Mouse (Mus musculus): ENCODE measurements around the gene Cyb5d1. TPM values are rescaled to one million over a fixed set of nuclear protein-coding genes. Genes with fewer than 3 reads are reported as not detected.

Cyb5d1 gene
- polyA plus RNA-seq, 1 experiment from 2014 or later = 44.3 TPM

DNA sequence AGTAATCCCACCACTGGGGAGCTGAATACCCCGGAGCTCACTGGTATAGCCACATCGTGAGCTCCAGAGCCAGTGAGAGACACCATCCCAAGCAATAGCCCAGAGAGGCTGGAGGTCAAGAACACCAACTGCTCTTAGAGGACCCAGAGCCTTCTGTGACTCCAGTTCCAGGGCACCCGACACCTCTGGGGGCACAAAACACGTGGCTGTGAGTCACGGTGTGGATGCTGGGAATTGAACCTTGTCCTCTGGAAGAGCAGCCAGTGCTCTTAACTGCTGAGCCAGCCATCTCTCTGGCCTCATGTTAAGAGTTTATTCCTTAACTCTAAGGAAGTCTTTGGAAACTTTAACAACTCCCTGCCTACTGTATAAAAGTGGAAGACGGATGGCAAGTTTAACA lies 10.5 kb downstream of the Cyb5d1 start:
- H3K9ac ChIP-seq (replicated peaks) = no peak overlapping the region

DNA sequence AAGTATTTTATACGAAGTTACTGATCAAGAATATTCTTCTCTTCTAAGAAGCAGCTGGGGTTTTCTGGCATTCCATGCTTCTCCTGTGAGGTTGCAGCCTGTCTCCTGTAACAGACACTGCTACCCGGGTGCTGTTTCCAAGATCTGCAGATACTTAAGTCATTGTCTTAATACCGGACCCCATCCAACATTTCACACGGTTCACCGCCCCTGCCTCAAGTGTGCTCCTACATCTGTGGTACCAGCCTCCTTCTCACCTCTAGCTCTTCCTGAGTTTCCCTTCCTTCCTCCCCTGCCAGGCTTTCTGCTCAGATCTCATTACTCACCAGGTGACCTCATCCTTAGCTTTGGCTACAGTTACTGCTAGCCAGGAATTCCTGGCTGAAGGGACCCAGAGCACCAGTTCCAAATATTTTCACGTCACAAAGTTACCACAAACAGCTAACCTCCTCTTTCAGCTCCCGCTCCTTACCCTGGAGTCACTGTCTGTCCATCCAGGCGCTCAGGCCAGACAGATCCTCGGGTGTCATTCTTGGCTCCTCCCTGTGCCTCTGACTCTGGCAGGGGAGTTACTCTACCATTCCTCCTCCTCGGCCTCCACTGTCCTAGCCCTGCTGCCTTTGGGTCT lies 12.8 kb downstream of the Cyb5d1 start:
- no peak overlapping the region for H3K9ac ChIP-seq (replicated peaks)
- H3K4me1 ChIP-seq = peaks cover 6% of the 10 kb centered on the region; the same call in 1 of the 2 replicates
- no peaks in the 10 kb centered on the region for H3K36me3 ChIP-seq
- H3K27ac ChIP-seq (replicated peaks) = peak overlapping the region; percentile 6; the same call in 1 of the 2 replicates
- no peak overlapping the region for H3K4me2 ChIP-seq (replicated peaks)
- H3K9me3 ChIP-seq = no peaks in the 10 kb centered on the region
- H3K27me3 ChIP-seq = no peaks in the 10 kb centered on the region
- no peak for ATAC-seq (replicated peaks)
- no peak overlapping the region for H3K4me3 ChIP-seq
- WGBS = 63% methylated on average over 10 of the region's 10 CpGs

More for the DNA sequence above, 10.5 kb downstream of the Cyb5d1 start:
- Histone ChIP-seq H3K36me3 (no peaks in the 10 kb centered on the region), H3K27me3 (no peaks in the 10 kb centered on the region), H3K4me3 (no peak overlapping the region), H3K4me1 (peaks cover 12% of the 10 kb centered on the region), H3K9me3 (no peaks in the 10 kb centered on the region), H3K27ac (replicated peaks) (no peak overlapping the region), H3K4me2 (replicated peaks) (no peak overlapping the region)
- WGBS = 84% methylated on average over 6 of the region's 6 CpGs
- no peak for ATAC-seq (replicated peaks)

- H3K9ac ChIP-seq (replicated peaks) = no peak overlapping the region
- H3K27ac ChIP-seq (replicated peaks) = no peak overlapping the region
- no peak overlapping the region for H3K4me2 ChIP-seq (replicated peaks)
- no peaks in the 10 kb centered on the region for H3K36me3 ChIP-seq
- no peak overlapping the region for H3K4me3 ChIP-seq
- WGBS = 79% methylated on average over 6 of the region's 6 CpGs
- H3K9me3 ChIP-seq = no peaks in the 10 kb centered on the region
- no peak for ATAC-seq (replicated peaks)
- peaks cover 6% of the 10 kb centered on the region; the same call in 1 of the 2 replicates for H3K4me1 ChIP-seq
- no peaks in the 10 kb centered on the region for H3K27me3 ChIP-seq
Measured at GRCm38 (mm10) chr11:69381356-69381755, 14.1 kb downstream of the Cyb5d1 start.

DNA sequence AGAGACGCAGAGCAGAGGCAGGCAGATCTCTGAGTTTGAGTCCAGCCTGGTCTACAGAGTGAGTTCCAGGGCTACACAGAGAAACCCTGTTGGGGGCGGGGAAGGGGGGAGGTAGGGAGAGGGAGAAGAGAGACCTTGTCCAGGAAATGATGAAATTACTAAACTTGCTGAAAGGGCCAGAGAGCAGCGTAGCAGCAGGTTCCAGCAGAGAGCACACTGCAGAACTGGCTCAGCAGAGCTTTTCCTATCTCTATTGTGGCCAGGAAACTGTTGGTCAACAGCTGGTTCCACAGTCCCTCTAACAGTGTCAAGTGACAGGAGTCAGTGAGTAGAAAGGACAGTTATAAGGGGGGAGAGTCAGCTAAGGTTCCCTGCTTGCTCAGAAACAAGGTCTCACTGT lies 15.8 kb downstream of the Cyb5d1 start:
- Histone ChIP-seq H3K9ac (replicated peaks) (no peak overlapping the region), H3K27ac (replicated peaks) (no peak overlapping the region), H3K9me3 (no peaks in the 10 kb centered on the region), H3K36me3 (no peaks in the 10 kb centered on the region), H3K4me3 (no peak overlapping the region), H3K4me1 (peaks cover 6% of the 10 kb centered on the region; the same call in 1 of the 2 replicates), H3K27me3 (no peaks in the 10 kb centered on the region), H3K4me2 (replicated peaks) (no peak overlapping the region)
- no peak for ATAC-seq (replicated peaks)
- 81% methylated on average over 3 of the region's 3 CpGs for WGBS

DNA sequence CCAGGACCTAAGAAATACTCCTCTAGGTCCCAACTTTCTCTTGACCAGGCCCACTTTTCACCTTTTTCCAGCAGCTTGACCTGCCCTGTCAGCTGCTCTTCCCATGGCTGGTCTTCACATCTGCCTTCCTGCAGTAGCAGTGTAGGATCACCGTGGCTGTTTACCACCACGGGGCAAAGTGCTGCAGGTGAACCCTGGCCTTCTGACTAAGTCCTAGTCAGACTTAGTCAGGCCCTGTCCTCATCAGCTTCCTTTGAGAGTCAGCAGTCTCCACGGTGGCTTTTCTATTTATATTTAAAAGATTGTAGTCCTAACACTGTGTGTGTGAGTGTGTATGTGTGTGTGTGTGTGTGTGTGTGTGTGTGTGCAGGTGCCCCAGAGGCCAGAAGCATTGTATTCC lies 17.7 kb downstream of the Cyb5d1 start:
- no peak overlapping the region for H3K4me2 ChIP-seq (replicated peaks)
- H3K9ac ChIP-seq (replicated peaks) = no peak overlapping the region
- H3K4me1 ChIP-seq = peaks cover 9% of the 10 kb centered on the region; the same call in 1 of the 2 replicates
- no peak overlapping the region for H3K27ac ChIP-seq (replicated peaks)
- H3K9me3 ChIP-seq = no peaks in the 10 kb centered on the region
- ATAC-seq (replicated peaks) = no peak
- H3K36me3 ChIP-seq = no peaks in the 10 kb centered on the region
- no peak overlapping the region for H3K4me3 ChIP-seq
- 77% methylated on average over 3 of the region's 3 CpGs for WGBS
- H3K27me3 ChIP-seq = no peaks in the 10 kb centered on the region

DNA sequence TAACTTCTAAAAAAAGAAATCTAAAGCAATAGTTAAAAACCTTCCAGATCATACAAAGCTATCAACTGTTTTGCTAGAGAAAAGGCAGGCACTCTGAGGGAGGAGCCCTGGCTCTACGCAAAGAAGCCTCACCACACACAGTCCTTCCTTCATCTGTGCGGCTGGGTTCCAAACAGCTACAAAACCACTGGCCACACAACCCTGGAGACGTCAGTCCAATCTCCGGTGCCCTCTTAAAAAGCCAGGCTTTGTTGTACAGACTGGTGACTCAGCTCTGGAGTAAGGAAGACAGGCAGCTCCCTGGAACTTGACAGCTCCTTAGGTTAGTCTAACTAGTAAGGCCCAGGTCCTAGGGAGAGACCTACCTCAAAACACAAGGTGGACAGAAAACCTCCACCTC lies 19.8 kb downstream of the Cyb5d1 start:
- Histone ChIP-seq H3K9ac (replicated peaks) (no peak overlapping the region), H3K4me2 (replicated peaks) (no peak overlapping the region), H3K9me3 (no peaks in the 10 kb centered on the region), H3K36me3 (no peaks in the 10 kb centered on the region), H3K4me1 (peaks cover 26% of the 10 kb centered on the region), H3K27ac (replicated peaks) (no peak overlapping the region), H3K4me3 (no peak overlapping the region), H3K27me3 (no peaks in the 10 kb centered on the region)
- 89% methylated on average over 4 of the region's 4 CpGs for WGBS
- no peak for ATAC-seq (replicated peaks)

- H3K4me2 ChIP-seq (replicated peaks) = no peak overlapping the region
Measured at GRCm38 (mm10) chr11:69373223-69373965, 22.0 kb downstream of the Cyb5d1 start.

DNA sequence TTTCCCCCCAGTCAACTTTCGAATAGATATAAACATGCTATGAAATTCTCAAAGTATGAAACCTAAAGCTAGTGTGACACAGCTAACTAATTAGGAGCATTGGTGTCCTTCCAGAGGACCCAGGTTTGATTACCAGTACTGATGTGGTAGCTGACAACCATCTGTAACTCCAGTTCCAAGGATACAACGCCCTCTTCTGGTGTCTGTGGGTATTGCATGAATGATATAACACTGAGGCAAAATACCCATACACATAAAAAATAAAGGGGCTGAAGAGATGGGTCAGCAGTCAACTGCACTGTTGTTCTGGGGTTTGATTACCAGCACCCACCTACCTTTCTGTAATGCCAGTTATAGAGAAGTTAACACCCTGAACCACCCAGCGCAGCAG lies 22.7 kb downstream of the Cyb5d1 start:
- no peak overlapping the region for H3K4me2 ChIP-seq (replicated peaks)
- peaks cover 37% of the 10 kb centered on the region for H3K4me1 ChIP-seq
- H3K9me3 ChIP-seq = no peaks in the 10 kb centered on the region
- 65% methylated on average over 3 of the region's 3 CpGs for WGBS
- no peak for ATAC-seq (replicated peaks)
- no peak overlapping the region for H3K4me3 ChIP-seq
- no peaks in the 10 kb centered on the region for H3K27me3 ChIP-seq
- peak overlapping the region; percentile 93 for H3K27ac ChIP-seq (replicated peaks)
- H3K9ac ChIP-seq (replicated peaks) = no peak overlapping the region
- no peaks in the 10 kb centered on the region for H3K36me3 ChIP-seq

More at GRCm38 (mm10) chr11:69373223-69373965, 22.0 kb downstream of the Cyb5d1 start:
- no peak overlapping the region for H3K4me3 ChIP-seq
- H3K27ac ChIP-seq (replicated peaks) = peak overlapping the region; percentile 93
- H3K27me3 ChIP-seq = no peaks in the 10 kb centered on the region
- H3K36me3 ChIP-seq = no peaks in the 10 kb centered on the region
- H3K9me3 ChIP-seq = no peaks in the 10 kb centered on the region
- no peak for ATAC-seq (replicated peaks)
- WGBS = 93% methylated on average over 16 of the region's 16 CpGs
- peaks cover 34% of the 10 kb centered on the region for H3K4me1 ChIP-seq
- H3K9ac ChIP-seq (replicated peaks) = no peak overlapping the region

- ATAC-seq (replicated peaks) = peak; percentile 65
- H3K4me2 ChIP-seq (replicated peaks) = peak overlapping the region; percentile 33
- 37% methylated on average over 12 of the region's 12 CpGs for WGBS
- H3K9ac ChIP-seq (replicated peaks) = peak overlapping the region; percentile 14; the same call in 1 of the 2 replicates
- H3K9me3 ChIP-seq = no peaks in the 10 kb centered on the region
- no peaks in the 10 kb centered on the region for H3K36me3 ChIP-seq
- H3K4me3 ChIP-seq = peak overlapping the region; percentile 19
- peak overlapping the region; percentile 93 for H3K27ac ChIP-seq (replicated peaks)
- peaks cover 42% of the 10 kb centered on the region for H3K4me1 ChIP-seq
- no peaks in the 10 kb centered on the region for H3K27me3 ChIP-seq
Measured at GRCm38 (mm10) chr11:69372056-69372779, 23.2 kb downstream of the Cyb5d1 start.

GRCm38 (mm10) chr11:69371601-69372000 lies 23.8 kb downstream of the Cyb5d1 start:
- H3K4me3 ChIP-seq = peak overlapping the region; percentile 19
- no peaks in the 10 kb centered on the region for H3K36me3 ChIP-seq
- H3K4me2 ChIP-seq (replicated peaks) = peak overlapping the region; percentile 33
- peak; percentile 8; the same call in 1 of the 2 replicates for ATAC-seq (replicated peaks)
- WGBS = 30% methylated on average over 12 of the region's 12 CpGs
- 0 out of 2 replicates have a peak overlapping the region, but pooled peaks have one; percentile 14 for H3K9ac ChIP-seq (replicated peaks)
- H3K9me3 ChIP-seq = no peaks in the 10 kb centered on the region
- H3K4me1 ChIP-seq = peaks cover 43% of the 10 kb centered on the region
- peak overlapping the region; percentile 93 for H3K27ac ChIP-seq (replicated peaks)
- no peaks in the 10 kb centered on the region for H3K27me3 ChIP-seq

- no peak for ATAC-seq (replicated peaks)
- 15% methylated on average over 9 of the region's 9 CpGs for WGBS
- Histone ChIP-seq H3K27me3 (no peaks in the 10 kb centered on the region), H3K4me3 (0 out of 2 replicates have a peak overlapping the region, but pooled peaks have one; percentile 7), H3K4me1 (peaks cover 48% of the 10 kb centered on the region), H3K27ac (replicated peaks) (peak overlapping the region; percentile 93), H3K4me2 (replicated peaks) (peak overlapping the region; percentile 33), H3K9me3 (no peaks in the 10 kb centered on the region), H3K9ac (replicated peaks) (0 out of 2 replicates have a peak overlapping the region, but pooled peaks have one; percentile 24), H3K36me3 (no peaks in the 10 kb centered on the region)
Measured at GRCm38 (mm10) chr11:69370817-69371215, 24.6 kb downstream of the Cyb5d1 start.

All from forebrain, embryonic 15.5 days (tissue).